Mouse (Mus musculus) urinary bladder, postnatal 4 days (tissue): ENCODE measurements around the gene Bcat1.
"Not testable (repeated sequence)": the region's sequence is repeated elsewhere in the genome, so short reads cannot be mapped to it uniquely, and the experiment has no call there.

Source experiments
- DNase-seq, 2 experiments: peaks; one replicate each; pipeline ENCODE4 v3.0.0; 2021 to 2022; ENCODE audit warnings: low spot score in 2 of 2

Gene Bcat1

DNA sequence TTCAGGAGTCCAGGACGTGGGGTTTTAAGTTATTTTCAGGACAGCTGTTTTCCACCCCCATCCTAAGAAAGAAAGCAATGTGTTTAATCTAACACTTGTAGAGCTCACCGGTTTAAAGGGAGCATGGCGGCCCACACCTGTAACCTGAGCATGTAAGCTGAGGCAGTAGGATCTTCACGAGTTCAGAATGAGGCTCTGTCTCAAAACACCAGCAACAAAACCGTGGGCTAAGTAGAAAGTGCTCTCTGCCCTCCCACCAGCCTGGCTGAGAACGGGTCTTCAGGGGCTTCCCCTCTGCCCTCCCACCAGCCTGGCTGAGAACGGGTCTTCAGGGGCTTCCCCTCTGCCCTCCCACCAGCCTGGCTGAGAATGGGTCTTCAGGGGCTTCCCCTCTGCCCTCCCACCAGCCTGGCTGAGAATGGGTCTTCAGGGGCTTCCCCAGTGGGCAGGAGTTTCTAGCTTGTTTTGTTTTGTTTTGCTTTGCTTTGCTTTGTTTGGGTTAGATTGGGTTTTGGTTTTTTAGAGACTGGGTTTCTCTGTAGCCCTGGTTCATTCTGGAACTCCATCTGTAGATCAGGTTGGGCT lies 17.1 kb upstream of the Bcat1 start:
- not testable (repeated sequence) for DNase-seq

DNA sequence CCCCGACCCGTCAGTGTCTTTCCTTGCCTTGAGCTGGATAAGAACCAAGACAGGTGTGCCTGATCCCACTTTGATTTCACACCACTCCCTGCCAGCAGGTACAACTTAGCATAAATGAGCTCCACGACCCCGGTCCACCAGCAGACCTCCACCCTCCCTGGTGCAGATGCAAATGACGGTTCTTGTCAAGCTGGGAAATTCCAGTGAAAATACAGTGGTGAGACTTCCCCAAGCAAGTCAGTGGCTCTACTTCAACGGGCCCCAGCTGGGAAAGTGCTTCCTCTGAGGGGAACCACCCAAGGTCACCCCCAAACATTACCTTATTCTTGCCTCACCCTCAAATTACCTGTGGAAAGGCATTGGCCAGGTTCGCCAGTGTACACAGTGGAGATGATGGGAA lies 16.0 kb upstream of the Bcat1 start:
- DNase-seq = no peak

DNA sequence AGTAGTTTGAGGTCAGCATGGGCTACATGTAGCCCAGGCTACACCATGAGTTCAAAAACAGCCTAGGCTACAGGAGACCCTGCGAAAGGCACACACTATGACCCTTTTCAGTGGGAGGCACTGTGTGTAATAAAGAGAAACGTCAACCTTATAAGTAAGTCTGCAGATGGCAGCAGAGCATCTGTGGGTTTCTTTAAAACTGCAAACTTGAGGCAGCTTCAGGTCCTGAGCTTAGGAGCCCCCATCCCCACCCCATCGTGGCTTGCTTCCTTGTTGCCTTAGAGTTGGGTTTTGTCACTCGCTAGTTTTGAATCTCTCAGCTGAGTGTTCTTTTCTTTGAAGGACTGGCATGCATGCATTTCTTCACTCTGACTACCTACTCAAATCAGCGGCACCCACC lies 14.9 kb upstream of the Bcat1 start:
- no peak for DNase-seq

DNA sequence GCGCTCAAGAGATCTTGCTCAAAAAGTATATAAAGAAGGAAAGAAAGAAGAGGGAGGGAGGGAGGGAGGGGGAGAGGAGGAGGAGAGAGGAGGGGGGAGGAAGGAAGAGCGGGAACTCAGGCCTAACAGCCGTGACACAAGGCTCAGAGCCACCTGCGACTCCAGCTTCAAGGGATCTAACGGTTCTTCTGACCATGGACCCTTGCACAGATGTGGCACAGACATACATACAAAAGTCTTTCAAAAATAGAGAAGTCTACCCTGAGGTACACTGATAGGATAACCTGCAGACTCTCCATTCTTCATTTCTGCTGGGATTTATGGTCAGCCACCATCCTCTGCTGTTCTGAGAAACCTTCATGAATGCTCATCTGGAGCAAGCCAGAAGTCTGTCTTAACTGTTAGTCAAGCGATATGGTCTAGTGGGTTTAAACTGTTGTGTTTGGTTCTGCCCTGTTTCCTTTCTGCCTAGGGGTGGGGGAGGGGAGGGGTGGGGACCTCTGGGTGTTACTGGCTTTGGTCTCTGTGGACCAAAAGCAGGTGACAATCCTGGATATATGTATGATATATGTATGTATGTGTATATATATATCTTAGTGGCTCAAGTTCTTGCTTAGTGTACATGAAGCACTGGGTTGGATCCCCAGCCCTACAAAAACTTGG lies 14.3 kb upstream of the Bcat1 start:
- DNase-seq = no peak

DNA sequence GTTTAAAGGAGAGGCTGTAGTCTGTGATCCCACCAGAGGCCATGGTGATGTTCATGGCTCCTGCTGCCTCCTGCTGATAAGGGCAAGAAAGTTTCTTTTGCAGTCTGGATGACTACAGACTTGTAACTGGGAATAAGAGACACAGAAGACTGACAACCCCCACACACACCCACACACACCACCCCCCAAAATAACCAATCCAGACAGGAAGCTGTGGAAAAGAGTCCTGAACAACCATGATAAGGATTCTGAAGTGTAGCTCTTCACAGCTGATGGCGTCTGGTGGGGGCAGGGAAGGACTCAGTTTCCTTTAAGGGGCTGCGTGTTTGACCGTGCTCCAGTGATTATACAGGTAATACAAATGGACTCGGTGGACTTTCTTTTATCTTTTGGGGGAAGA lies 13.4 kb upstream of the Bcat1 start:
- DNase-seq = no peak

DNA sequence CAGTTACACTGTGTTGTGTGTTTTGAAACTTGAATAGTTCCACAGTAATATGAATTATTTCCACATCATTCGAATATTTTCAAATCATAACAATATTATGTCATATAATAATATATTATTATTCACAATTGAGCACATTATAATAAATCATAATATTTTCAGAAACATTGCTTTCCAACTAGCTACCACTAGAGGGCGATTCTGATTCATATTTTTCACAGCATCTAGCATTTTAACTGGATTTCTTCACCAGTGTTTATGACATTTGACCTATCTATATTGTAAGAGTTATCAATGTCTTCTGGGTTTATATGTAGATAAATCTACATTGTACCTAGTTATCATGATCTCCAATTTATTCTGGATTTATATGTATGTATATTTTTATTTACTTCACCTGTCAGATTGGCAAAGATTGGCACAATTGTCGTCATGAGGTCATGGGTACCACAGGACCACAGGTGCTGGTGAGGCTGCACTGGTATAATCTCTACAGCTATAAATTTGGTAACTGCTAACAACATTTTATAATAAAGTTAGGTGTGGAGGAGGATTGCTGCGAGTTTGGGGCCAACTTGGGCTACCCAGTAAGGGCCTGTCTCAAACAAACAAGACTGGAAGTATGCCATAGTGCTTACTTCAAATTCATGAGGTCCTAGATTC lies 12.6 kb upstream of the Bcat1 start:
- DNase-seq = no peak

DNA sequence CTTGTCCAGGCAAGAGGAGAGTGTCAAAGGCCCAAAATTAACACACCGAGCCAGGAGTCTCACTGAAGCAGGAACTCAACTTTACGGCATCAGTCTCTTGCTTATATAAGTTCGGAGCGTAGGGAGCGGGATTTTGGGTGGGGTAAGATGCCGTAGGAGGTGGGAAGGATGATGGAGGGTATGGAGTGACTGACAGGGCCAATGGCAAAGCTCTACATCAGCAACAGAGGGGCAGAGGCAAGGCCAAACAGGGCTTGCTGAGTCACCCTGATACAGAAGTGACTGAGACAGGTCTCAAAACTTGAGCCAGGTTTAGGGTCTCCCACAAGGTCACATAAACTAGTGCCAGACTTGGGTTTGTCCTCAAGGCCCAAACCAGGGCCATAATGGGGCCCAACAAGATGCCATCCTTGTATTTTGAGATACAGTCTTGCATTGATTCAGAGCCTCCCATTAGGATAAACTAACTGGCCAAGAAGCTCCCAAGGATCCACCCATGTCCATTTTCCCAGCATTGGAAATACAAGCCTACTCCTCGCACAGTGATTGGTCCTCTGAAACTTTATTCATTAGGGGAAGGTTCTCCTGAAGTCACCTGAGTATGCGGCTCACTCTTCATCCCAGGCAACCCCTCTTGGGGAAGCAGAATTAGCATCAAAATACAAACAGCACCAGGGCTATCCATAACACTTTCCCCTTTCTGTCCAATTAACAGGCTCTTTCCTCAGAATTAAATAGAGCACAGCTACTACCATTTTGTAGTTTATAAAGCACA lies 8.5 kb upstream of the Bcat1 start:
- DNase-seq = no peak

DNA sequence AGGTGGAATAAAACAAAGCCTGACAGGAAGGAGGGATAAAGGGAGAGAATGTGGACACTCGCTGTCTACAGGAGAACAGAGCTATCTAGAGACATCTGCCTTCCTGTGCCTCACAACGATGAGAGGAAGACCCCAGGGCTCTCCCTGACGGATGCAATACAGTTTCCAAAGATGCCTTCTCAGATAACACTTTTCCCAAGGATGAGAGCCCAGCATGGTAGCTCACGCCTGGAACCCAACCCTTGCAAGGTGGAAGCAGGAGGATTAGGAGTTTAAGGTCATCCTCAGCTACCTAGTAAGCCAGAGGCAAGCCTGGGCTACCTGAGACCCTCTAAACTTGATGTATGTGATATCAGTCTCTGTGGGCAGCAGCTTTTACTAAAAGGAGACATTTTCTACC lies 5.7 kb upstream of the Bcat1 start:
- DNase-seq = no peak

DNA sequence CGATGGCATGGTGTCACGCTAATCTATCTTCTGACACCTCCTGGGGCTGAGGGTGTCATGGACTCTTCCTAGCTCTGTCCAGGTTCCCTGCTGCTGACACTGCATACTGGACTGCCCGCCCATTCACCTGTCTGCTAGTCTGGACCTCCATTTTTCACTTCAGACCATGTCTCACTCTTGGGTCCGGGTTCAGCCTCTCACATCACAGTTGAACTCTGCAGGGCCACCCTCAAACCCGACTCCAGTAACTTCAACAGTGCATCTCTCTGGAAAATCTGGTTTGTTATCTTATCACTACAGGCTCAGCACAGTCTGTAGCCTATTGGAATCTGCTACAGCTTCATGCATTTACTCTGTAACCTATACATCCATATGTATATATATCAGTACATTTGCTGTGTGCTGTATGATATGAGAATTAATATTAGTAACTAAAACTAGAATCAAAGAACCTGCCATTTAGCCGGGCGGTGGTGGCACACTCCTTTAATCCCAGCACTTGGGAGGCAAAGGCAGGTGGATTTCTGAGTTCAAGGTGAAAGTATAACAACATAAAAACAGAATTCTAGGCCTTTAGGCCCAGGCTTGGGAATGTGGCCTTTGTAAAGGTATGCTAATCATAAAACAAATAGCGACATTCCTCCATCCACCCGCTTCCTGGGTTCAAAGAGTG lies 3.2 kb upstream of the Bcat1 start:
- DNase-seq = no peak

DNA sequence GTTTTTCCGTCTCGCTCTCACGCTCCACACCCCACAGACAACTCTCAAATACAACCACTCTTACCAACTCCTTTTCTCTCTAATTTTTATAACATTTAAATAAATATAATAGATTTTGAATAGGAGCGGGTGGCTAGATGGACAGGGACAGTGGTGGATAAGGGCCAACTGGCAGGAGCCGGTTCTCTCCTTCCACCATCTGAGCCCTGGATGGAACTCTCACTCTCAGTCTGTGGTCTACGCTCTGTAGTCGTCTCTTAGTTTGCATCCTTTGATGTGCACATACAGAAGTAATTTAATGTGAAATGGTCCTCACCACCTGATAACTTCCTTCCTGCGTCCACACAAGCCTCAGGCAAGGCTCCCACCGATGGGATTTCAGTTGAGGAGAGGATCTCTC lies 302 bp upstream of the Bcat1 start:
- DNase-seq = peak in 1 of 2 experiments; percentile 22

DNA sequence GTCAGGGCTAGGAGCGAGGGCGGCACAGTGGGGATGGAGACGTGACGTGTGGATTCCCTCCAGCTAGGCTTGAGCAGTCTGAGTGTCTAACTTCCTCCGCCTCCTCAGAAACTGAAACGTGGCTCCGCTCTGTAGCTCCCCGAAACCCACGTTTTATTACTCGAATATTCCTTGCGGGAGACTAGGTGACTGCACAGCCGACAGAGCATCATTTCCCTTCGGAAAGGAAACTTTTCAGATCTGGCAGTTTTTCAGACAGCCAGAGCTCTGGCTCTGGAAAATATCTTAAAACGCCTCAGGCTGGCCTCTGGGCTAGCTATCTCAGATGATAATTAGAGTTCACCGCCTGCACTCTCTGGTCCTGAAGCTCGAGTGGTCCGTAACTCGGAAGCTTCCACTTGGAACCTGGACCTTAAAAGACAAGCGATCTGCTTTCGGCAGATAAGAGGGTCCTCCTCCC lies 866 bp downstream of the Bcat1 start:
- peak in 1 of 2 experiments; percentile 55 for DNase-seq

DNA sequence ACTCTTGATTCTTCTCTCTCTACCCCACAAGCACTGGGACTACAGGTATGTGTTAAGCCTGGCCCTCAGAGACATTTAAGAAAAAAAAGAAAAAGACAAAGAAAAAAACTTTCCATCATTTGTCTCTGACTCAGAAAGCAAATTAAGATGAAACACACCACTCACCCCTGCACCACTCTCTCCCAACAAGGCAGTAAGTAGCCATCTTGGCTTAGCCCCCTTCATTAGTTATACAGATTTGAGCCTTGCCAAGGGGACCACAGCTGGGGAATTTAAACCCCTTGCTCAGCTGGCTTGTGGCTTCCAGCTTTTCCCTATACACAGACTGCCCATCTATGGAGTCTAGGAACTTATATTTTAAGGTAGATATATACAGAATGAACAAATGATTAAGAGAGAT lies 1.5 kb downstream of the Bcat1 start:
- peak in 1 of 2 experiments; percentile 12 for DNase-seq

DNA sequence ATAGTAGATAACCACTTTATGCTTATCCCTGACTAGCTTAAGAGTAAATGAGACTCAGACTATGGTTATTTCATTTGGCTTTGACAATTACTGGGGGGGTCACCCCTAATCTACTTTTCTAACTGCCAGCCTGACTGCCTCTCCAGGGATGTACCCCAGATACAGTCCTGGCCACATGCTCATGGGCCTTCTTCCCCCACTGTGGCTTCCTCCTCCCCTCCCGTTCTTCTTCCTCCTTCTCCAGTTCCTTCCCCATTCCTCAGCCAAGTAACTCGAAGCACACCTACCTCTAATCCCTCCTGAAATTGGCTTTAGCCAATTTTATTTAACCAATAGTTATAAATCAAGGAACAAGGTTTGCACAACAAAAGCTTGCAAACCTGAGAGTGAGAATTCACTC lies 6.1 kb downstream of the Bcat1 start:
- no peak for DNase-seq

DNA sequence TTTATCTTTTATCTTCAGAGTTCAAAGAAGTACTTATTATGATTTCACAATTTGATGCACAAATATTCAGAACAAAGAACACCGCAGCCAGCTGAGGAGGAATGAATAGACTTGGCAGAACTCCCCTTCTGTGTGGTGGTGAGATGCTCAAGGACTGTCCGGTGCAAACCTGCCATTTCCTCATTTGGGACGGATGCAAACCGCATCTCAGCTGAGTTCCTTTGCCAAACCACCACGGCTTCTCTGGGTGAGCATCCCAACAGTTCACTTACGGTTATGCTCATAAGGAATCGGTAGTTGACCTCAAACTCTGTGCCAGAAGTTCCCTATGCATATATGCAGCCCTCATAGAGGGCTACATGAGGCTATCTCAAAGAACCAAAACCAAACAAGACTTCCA lies 6.6 kb downstream of the Bcat1 start:
- DNase-seq = no peak

DNA sequence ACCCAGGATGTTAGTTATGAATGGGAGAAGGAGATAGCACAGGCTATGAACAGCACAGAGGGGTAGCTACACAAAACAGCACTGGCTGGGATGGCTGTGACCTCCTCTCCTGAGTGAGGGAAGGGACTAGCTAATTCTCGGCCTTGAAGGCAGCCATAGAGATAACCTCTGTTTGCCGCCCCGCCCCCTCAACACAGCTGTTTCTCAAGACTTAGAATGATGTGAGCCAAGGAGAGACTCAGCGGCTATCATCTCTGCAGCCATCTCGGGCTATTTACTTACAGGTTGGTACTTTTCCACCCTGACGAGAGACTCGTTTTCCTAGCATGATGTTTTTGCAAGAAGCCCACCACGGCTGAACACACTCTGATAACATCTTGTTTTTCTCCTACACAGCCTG lies 8.3 kb downstream of the Bcat1 start:
- DNase-seq = no peak

DNA sequence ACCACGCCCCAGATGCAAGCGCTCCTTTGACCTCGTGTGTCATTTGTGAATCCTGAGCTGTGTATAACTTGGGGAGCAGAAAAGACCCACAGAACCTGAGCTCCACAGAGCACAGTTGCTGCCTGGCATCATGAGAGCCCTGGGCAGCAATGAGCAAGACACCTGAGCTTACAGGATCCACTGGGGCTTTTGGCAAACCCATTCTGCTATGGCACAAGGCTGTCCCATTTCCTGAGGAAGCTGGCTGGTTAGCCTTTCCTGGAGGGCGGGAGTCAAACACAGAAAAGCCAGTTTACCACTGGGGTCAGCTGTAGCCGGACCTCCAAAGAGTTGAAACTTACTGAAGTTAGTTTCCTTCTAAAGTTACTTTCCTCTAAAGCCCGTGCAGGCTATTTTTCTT lies 9.6 kb downstream of the Bcat1 start:
- DNase-seq = no peak

DNA sequence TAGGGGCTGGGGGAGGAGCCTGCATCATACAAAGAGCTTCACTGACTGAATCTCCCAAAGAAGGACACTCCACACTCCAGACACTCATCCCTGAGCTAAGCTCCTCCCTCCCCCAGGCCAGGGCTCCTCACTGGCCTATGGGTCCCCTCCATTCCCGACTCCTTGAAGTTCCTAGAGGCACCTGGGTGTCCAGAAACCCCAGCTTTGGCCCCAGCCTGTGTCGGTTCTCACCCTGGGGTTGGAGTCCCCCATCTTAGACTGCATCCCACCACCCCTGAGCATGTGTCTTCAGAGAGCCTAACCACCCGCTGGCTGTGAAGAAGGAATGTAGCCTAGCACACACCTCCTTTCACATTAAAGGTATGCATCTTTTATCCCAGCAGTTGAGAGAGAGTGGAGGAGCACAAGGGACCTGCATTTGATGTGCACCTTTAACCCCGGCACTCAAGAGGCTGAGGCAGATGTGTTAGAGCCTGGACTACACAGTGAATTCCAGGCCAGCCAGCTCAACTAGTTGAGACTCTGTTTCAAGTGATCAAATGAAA lies 10.6 kb downstream of the Bcat1 start:
- DNase-seq = no peak

DNA sequence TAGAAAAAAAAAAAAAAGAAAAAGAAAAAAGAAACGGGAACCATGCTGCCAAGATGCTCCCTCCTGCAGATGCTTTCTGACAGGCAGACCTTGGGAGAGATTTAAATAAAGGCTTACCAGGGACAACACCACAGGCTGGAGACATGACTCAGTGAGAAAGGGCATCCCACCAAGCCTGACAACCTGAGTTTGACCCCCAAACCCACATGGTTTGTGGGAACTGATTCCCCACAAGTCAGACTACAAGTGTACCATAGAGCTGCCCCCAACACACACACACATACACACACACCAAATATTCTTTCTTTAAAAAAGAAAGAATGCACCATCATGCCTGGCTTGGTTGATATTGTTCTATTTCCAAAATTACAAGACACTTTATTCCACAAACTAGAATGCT lies 11.9 kb downstream of the Bcat1 start:
- DNase-seq = no peak

DNA sequence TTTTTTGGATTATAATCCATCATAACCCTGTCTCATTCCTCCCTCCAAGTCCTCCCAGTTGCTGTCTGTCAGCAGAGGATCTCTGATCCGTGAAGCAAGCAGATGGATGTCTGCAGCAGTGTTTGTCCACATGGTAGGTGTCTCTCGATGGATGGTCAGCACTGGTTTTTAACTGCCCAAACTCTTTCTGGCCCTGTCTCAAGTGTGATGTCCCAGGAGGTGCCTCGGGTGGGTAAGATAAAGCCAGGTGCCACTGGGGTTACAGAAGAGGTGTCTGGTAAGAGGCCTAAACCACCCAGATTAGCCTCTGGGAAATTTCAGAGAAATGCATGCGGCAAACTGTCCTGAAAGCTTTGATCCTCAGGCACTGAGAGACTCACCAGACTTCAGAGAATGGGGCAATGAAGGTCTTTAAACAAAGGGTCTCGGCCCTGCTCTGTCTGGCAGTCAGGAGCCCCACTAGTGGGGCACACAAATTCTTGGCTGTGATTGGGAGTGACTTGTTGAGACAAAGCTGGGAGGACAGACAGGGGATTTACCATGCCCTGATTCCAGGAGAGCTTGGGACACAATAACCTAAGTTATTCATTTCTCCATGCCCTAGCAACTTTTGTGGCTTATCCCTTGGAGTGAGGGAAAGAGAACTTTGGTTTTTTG lies 12.6 kb downstream of the Bcat1 start:
- no peak for DNase-seq

DNA sequence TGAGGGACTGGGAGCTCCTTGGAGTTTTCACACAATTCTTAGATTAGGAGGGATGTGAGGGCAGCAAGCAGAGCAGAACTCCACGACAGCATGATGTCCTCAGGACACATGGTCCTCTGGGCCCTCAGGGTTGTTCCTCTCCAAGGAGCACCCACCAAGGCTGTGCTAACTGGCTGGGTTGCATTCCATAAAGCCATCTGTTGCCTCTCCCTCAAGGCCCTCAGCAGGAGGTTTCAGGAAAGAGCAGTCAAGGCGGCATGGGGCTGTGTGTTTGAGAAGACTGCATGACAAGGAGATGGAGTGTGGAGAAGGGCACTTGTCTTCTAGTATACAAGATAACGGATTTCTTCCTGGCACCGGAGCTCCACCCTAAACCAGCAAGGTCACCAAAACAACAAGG lies 13.2 kb downstream of the Bcat1 start:
- no peak for DNase-seq

DNA sequence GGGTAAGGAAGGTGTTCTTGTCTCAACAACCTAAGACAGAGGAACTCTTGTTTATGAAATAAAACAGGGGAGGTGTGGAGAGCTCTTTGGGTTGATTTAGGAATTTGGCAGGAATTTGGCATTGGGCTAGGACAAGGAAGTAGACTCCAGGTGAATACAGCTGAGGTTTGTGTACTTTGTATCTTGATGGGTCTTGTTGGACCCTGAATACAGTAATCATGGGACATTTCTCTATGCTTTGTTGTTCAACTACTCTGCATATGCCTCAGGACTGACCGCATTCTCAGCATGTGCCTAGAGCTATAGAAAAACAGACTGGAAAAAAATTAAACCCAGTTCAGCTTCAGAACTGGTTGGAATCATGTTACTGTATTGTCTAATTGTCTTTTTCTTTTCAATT lies 14.6 kb downstream of the Bcat1 start:
- no peak for DNase-seq
